Mouse (Mus musculus) MN1 (cell line): ENCODE data around the gene Echdc2.
A peak's percentile ranks its signal among the peaks of the same experiment; 100 is the strongest.
"Not testable (repeated sequence)": the region's sequence is repeated elsewhere in the genome, so short reads cannot be mapped to it uniquely, and the experiment has no call there.

Experiments used
- DNase-seq: peaks from one replicate; pipeline ENCODE4 v3.0.0-alpha.2; 2016; ENCODE audit warnings: low spot score

Gene Echdc2

DNA sequence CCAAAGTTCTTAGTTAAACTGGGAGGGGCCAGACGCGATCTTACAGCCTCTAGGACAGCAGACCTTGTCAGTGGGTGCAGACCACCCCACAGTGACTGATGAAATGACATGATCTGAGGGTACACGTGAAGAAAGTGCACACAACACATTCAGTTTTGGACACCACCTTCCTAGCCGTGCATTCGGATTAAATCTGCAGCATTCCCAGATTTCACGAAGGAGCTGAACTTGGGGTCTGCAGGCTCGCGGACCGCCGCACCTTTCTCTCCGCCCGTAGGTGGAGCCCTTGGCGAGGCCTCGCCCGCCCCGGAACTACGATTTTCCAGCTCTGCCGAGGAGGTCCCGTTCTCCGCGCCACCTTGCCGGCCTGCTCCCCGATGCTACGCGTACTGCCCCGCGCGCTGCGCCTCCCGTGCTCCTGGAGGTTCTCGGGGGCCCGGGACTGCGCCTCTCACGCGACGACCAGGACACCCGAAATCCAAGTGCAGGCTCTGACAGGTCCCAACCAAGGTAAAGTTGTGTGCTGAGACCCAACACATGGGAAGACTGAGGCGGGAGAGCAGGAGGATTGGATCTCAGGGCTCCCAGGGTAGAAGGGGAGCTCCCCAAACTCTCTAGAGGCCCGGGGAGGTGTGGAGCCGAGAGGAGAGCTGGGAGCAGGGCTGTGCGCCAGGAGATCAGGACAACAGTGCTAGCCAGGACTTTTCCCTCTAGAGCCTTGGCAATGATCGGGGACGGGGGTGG is at the start of gene Echdc2:
Gene Echdc2, plus strand, starts transcription at position 286 of the 744 bp plus-strand sequence.
- DNase-seq = peak; percentile 42

DNA sequence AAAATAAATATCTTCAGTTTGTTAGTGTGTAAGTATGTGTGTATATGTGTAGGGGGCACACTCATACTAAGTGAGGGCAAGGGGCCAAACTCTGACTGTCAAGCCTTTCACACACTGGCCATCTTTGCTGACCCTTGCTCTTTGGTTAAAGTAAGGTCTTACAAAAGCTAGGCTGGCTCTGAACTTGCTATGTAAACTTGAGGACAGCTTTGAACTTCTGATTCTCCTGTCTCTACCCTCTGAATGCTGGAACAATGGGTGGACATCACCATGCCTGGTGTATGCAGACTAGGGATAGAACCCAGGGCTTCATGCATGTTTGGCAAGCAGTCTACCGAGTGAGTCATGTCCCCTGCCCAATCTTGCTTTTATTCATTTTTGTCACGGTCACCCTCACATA is 48.8 kb upstream of the Echdc2 start:
- no peak for DNase-seq

DNA sequence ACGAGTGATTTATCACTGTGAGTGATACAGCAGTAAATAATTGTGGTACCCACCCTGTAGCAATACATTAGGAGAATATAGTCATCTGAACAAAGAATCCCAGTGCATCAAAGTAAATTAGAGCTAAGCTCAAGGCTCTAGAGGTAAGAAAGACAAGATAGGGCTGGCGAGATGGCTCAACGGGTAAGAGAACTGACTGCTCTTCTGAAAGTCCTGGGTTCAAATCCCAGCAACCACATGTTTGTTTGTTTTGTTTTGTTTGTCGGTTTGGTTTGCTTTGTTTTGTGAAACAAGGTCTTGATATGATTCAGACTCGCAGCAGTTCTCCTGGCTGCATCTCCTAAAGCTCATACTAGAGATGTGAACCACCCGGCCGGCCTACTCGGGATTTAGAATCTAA is 47.7 kb upstream of the Echdc2 start:
- DNase-seq = peak; percentile 22

DNA sequence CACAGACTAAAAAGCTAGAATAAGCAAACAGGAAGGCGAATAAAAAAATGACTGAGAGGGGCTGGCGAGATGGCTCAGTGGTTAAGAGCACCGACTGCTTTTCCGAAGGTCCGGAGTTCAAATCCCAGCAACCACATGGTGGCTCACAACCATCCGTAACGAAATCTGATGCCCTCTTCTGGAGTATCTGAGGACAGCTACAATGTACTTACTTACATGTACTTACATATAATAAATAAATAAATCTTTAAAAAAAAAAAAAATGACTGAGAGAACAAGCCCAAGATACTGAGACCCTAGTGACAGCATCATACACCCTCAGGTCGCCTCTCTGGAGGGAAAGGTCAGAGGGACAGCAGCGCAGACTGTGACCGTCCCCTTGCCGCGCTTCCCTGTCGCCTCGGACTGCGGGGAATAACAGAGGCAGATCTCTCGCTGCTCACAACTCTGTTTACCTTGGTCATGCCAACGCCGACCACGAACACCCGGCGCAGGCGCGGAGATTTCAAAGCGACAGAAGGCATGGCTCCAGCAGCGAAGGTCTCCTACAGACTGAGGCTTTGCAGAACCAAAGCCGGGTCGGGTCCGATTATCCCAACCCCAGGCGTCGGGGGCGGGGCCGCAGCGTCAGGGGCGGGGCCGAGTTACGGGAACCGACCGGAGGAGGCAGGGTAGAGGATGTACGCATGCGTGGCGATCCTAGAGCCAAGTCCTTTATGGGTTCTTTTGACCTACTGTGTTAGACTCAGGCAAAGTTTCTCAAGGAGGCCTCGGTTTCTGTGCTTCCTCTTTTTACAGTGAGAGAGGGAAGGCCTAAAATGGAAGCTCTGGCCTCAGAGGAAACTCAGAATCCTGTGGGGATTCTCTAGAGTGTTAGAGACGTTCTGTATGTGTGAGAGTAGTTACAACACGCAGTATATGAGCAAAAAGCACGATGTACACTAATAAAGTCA is 47.0 kb upstream of the Echdc2 start:
- DNase-seq = peak; percentile 86

DNA sequence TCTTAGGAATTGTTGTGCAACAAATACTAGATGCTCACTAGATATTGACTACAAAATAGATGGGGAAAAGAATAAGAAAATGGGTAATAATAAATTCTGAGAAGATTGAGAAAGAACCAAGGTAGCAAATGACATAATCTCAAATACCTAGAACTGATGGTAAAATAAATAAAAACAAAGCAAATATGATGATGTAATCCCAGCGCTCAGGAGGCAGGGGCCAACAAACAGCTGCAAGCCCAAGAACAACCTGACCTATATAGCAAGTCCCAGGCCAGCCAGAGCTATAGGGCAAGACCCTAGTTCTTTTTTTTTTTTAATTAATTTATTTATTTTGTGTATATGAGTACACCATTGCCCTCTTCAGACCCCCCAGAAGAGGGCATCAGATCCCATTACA is 41.1 kb upstream of the Echdc2 start:
- DNase-seq = no peak

DNA sequence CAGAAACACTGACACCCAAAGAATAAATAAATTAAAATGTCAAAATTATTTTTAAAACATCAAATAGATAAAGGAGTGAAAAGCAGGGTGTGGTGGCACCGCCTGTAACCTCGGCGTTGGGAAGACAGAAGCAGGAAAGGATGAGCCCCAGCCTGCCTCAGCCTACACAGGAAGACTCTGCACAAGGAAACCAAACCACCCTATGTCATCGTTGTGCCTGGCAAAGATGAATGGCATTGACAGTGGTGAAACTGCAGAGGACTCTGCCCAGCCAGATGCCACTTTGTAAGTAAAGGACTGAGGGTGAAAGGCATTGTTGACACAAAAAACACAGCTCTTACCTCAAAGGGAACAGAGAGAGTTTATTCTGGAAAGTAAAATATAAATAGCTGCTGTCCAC is 39.0 kb upstream of the Echdc2 start:
- no peak for DNase-seq

DNA sequence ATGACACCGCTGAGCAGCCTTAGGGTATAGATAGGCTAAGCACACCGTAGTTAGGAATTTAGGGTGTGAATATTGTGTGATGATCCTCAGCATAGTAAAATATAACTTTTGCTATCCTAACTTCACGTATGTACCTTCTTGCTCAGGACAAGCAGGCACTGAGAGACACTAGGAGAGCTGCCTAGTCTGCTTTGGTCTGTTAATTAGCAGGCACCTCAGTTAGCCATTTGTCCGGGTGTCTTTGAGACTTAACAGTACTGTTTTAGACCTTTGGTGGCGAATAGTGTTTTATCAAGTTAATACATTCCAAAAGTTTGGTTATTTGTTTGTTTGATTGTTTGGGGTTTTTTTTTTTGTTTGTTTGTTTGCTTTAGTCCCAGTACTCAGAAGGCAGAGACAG is 37.7 kb upstream of the Echdc2 start:
- DNase-seq = no peak

DNA sequence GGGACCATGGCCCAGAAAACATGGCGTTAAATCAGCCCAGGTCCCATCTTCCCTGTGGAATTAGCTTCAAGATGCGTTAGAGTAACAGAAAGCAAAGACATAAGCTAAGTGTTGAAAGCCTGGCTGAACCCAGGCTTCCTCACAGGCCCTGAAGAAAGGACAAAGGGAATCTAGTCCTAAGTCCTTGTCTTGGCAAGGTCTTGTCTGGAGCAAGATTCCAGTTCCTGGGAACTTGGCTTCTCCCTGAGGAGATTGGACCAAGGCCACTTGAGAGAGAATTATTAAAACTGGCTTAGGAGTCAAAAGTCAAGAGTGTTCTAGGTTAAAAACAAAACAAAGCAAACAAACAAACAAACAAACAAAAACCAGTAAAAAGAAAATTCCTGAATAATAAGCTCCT is 36.9 kb upstream of the Echdc2 start:
- DNase-seq = no peak

- no peak for DNase-seq
Measured at GRCm38 (mm10) chr4:108130452-108130851, 34.8 kb upstream of the Echdc2 start.

DNA sequence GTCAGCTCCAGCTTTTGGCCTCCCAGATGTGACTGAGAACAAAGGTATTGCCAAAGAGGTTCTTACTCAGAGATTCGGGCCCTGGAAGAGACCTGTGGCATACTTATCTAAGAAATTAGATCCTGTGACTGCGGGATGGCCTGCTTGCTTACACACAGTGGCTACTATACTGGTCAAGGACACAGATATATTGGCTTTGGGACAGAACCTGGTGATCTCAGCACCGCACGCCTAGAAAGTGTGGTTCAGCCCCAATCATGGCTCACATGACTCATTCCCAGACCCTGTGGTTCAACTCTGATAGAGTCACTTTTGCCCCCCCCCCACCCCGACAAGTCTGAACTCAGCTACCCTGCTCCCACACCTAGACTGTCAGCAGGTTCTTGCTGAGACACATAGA is 28.3 kb upstream of the Echdc2 start:
- DNase-seq = no peak

DNA sequence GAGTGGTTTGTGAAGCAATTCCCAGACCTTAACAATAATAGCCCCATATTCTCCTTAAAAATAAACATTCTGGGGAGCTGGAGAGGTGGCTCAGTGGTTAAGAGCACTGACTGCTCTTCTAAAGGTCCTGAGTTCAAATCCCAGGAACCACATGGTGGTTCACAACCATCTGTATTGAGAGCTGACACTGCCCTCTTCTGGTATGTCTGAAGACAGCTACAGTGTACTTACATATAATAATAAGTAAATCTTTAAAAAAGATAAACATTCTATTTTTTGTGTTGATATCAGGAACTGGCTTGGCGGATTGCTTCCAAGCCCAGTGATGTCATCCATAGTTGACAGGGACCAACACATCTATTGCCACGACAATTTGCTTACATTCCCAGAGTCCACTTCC is 22.1 kb upstream of the Echdc2 start:
- not testable (repeated sequence) for DNase-seq

GRCm38 (mm10) chr4:108143778-108144177 is 21.5 kb upstream of the Echdc2 start:
- no peak for DNase-seq

DNA sequence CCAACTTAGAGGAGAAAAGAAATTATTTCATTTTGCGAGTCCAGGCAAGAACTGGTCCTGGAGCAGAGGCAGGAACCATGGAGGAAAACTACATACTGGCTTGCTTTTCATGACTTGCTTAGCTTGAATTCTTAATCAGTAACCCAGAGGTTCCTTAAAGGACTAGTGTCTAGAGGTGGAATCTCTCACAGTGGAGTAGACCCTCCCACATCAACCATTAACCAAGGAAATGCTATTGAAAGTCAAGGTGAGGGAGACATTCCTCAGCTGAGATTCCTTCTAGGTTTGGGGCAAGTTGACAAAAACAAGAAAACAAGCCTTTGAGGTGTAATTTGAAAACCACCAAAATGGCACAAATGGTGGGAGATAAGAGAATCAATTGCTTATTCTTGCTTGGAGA is 20.4 kb upstream of the Echdc2 start, which contains the start of gene Scp2:
Gene Scp2, minus strand, starts transcription at position 119 of the 400 bp plus-strand sequence.
- DNase-seq = no peak

GRCm38 (mm10) chr4:108145554-108145953 is 19.7 kb upstream of the Echdc2 start:
- DNase-seq = not testable (repeated sequence)

DNA sequence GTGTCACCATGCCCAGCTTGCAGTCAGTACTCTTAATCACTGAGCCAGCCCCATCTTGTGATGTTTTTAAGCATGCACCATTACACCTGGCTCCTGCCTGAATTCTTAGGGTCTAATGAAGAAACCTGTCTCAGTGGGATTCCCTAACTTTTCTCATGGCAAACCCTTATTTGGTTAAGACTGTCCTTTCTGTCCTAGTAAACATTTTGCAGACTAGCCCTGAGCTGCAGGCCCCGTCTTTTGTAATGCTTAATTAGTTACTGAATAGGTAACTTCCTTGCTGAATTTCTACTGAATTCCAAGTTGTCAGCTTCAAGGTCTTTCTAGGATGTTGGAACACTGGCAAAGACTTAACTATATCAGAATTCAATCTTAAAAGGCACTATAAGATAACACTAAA is 10.1 kb upstream of the Echdc2 start:
- not testable (repeated sequence) for DNase-seq

DNA sequence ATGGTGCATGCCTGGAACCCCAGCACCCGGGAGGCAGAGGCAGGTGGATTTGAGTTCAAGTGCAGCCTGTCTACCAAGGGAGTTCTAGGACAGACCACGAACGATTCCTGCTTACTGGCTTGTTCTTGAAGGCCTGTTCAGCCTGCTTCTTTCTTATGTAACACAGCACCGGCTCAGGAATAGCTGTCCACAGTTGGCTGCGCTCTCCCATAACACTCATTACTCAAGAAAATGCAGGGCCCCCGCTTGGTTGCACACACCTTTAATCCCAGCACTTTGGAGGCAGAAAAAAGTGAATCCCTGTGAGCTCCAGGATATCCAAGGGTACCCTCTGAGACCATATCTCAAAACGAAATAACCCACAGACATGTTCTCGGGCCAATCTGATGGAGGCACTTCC is 3.3 kb upstream of the Echdc2 start:
- no peak for DNase-seq

- DNase-seq = no peak
Measured at GRCm38 (mm10) chr4:108163291-108163690, 1.9 kb upstream of the Echdc2 start.

DNA sequence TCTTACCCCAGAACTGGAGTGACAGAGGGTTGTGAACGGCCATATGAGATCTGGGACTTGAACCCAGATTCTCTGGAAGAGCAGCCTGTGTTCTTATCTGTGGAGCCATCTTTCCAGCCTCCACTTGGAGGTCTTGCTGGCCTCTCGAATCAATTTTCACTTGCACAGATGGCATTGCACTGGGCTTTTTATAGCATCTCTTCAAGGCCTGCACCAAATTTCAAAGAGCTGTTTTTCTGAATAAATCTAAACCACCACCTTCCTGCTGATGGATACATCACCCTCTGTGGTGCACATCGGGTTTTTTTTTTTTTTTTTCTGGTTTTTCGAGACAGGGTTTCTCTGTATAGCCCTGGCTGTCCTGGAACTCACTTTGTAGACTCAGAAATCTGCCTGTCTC is 1.6 kb downstream of the Echdc2 start:
- DNase-seq = no peak

- DNase-seq = no peak
Measured at GRCm38 (mm10) chr4:108168056-108168455, 2.8 kb downstream of the Echdc2 start.

DNA sequence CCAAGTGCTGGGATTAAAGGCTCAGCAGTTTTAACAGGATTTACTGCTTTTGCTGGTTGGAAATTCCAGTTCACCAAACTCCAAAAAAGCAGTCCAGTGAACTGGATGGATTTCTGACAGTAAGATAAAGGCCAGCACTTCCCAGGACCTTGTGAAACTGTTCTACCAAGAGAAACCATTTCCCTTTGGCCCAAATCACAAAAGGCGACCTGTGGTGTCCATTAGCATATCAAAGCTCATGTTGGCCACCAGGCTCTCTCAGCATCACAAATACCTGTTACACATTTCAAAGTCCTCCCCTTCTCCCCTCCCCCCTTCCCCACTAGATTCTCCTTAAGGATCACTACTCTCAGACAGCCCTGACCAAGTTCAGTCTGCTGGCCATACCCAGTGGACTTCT is 17.0 kb downstream of the Echdc2 start:
- DNase-seq = no peak

GRCm38 (mm10) chr4:108192821-108193323 is 27.6 kb downstream of the Echdc2 start:
- peak; percentile 53 for DNase-seq

GRCm38 (mm10) chr4:108196277-108196855 is 31.1 kb downstream of the Echdc2 start:
- DNase-seq = no peak
